Mouse (Mus musculus) ES-E14 (cell line): ENCODE results near the gene Cdc40.

Experiments used
- CHD2 ChIP-seq: IDR thresholded peaks from 2 replicates; pipeline ENCODE4 v1.6.1; 2014; ENCODE audit warnings: mild to moderate bottlenecking, low read depth, low read length, inconsistent platforms
- HCFC1 ChIP-seq: IDR thresholded peaks from 2 replicates; pipeline ENCODE4 v1.6.1; 2012; ENCODE audit warnings: low read length, inconsistent platforms, borderline replicate concordance; ENCODE audit not compliant: insufficient read depth
- MAFK ChIP-seq: IDR thresholded peaks from 2 replicates; pipeline ENCODE4 v1.6.1; 2014; ENCODE audit warnings: mild to moderate bottlenecking, low read depth, low read length, inconsistent platforms; ENCODE audit not compliant: insufficient read depth
- ZNF384 ChIP-seq: IDR thresholded peaks from 2 replicates; pipeline ENCODE4 v1.6.1; 2012; ENCODE audit warnings: low read depth, low read length, inconsistent platforms

GRCm38 (mm10) chr10:40825952-40826351, 57.2 kb downstream of the Cdc40 start:
- TF ChIP-seq MAFK, result no peak
- TF ChIP-seq CHD2, result no peak
- TF ChIP-seq ZNF384, result no peak
- no peak for TF ChIP-seq HCFC1
